Mouse (Mus musculus): ENCODE measurements at regions not wholly inside any gene's neighbourhood (a gene's known extent, or its start where the extent isn't known, plus 50 kb on each side); places are given as distances from the start of the nearest gene placed in this dataset.
"Not testable (repeated sequence)": the region's sequence is repeated elsewhere in the genome, so short reads cannot be mapped to it uniquely, and the experiment has no call there.

- Histone ChIP-seq H3K4me3 (ENCODE audit: control insufficient read depth, low read depth, low read length) (no peak overlapping the region), H3K27me3 (ENCODE audit: control insufficient read depth, insufficient read depth, low read length) (no peaks in the 10 kb centered on the region), H3K27ac (ENCODE audit: control insufficient read depth, insufficient read depth, low read depth, low read length) (no peak overlapping the region), H3K4me1 (ENCODE audit: control insufficient read depth, insufficient read depth, low read length) (no peaks in the 10 kb centered on the region), H3K36me3 (ENCODE audit: control insufficient read depth, insufficient read depth, low read length) (no peaks in the 10 kb centered on the region)
- TF ChIP-seq CTCF (IDR thresholded peaks at IDR 0.05; ENCODE audit: control insufficient read depth, insufficient read depth, insufficient replicate concordance, low read depth, low read length) (no peak), POLR2A (IDR thresholded peaks at IDR 0.05; ENCODE audit: control insufficient read depth, low read depth, low read length) (no peak)
Measured at GRCm38 (mm10) chr16:57949680-57950079, 195.1 kb upstream of the Col8a1 start.

- Histone ChIP-seq H3K27me3 (ENCODE audit: control insufficient read depth, insufficient read depth, low read length) (no peaks in the 10 kb centered on the region), H3K4me3 (ENCODE audit: control insufficient read depth, low read depth, low read length) (no peak overlapping the region), H3K27ac (ENCODE audit: control insufficient read depth, insufficient read depth, low read depth, low read length) (no peak overlapping the region), H3K36me3 (ENCODE audit: control insufficient read depth, insufficient read depth, low read length) (no peaks in the 10 kb centered on the region), H3K4me1 (ENCODE audit: control insufficient read depth, insufficient read depth, low read length) (no peaks in the 10 kb centered on the region)
- TF ChIP-seq CTCF (IDR thresholded peaks at IDR 0.05; ENCODE audit: control insufficient read depth, insufficient read depth, insufficient replicate concordance, low read depth, low read length) (no peak), POLR2A (IDR thresholded peaks at IDR 0.05; ENCODE audit: control insufficient read depth, low read depth, low read length) (no peak)
Measured at GRCm38 (mm10) chr16:57970956-57971355, 216.4 kb upstream of the Col8a1 start.

GRCm38 (mm10) chr16:57984111-57984510, 229.6 kb upstream of the Col8a1 start:
- no peaks in the 10 kb centered on the region for H3K27me3 ChIP-seq (ENCODE audit: control insufficient read depth, insufficient read depth, low read length)
- H3K36me3 ChIP-seq (ENCODE audit: control insufficient read depth, insufficient read depth, low read length) = no peaks in the 10 kb centered on the region
- no peak for TF ChIP-seq CTCF (IDR thresholded peaks at IDR 0.05; ENCODE audit: control insufficient read depth, insufficient read depth, insufficient replicate concordance, low read depth, low read length)
- no peak for TF ChIP-seq POLR2A (IDR thresholded peaks at IDR 0.05; ENCODE audit: control insufficient read depth, low read depth, low read length)
- H3K27ac ChIP-seq (ENCODE audit: control insufficient read depth, insufficient read depth, low read depth, low read length) = no peak overlapping the region
- H3K4me1 ChIP-seq (ENCODE audit: control insufficient read depth, insufficient read depth, low read length) = no peaks in the 10 kb centered on the region
- no peak overlapping the region for H3K4me3 ChIP-seq (ENCODE audit: control insufficient read depth, low read depth, low read length)

- H3K27ac ChIP-seq (ENCODE audit: control insufficient read depth, insufficient read depth, low read depth, low read length) = no peak overlapping the region
- H3K4me1 ChIP-seq (ENCODE audit: control insufficient read depth, insufficient read depth, low read length) = no peaks in the 10 kb centered on the region
- no peaks in the 10 kb centered on the region for H3K36me3 ChIP-seq (ENCODE audit: control insufficient read depth, insufficient read depth, low read length)
- H3K4me3 ChIP-seq (ENCODE audit: control insufficient read depth, low read depth, low read length) = no peak overlapping the region
- TF ChIP-seq POLR2A (IDR thresholded peaks at IDR 0.05; ENCODE audit: control insufficient read depth, low read depth, low read length) (no peak), CTCF (IDR thresholded peaks at IDR 0.05; ENCODE audit: control insufficient read depth, insufficient read depth, insufficient replicate concordance, low read depth, low read length) (no peak)
- H3K27me3 ChIP-seq (ENCODE audit: control insufficient read depth, insufficient read depth, low read length) = no peaks in the 10 kb centered on the region
Measured at GRCm38 (mm10) chr16:58005740-58006139, 251.2 kb upstream of the Col8a1 start.

DNA sequence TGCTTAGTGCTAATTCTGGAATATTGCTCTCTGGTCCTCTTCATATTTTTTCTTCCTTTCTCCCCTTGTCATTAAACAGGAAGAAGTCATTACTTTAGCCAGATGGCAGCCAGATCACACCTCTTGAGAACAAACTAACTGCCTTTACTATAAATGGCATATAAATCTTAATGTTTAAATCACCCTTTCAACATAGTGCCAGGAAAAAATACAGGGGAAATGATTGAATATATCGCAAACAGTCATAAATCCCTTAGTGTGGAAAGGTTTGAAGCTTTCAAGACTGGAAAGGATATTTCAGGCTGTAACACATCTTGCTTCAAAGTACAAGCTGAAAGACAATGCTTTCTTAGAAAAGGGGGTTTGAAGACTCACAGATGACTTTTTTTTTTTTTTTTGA, 259.0 kb upstream of the Col8a1 start:
- Histone ChIP-seq H3K4me1 (ENCODE audit: control insufficient read depth, insufficient read depth, low read length) (no peaks in the 10 kb centered on the region), H3K27ac (ENCODE audit: control insufficient read depth, insufficient read depth, low read depth, low read length) (no peak overlapping the region), H3K36me3 (ENCODE audit: control insufficient read depth, insufficient read depth, low read length) (no peaks in the 10 kb centered on the region), H3K27me3 (ENCODE audit: control insufficient read depth, insufficient read depth, low read length) (no peaks in the 10 kb centered on the region), H3K4me3 (ENCODE audit: control insufficient read depth, low read depth, low read length) (no peak overlapping the region)
- TF ChIP-seq CTCF (IDR thresholded peaks at IDR 0.05; ENCODE audit: control insufficient read depth, insufficient read depth, insufficient replicate concordance, low read depth, low read length) (no peak), POLR2A (IDR thresholded peaks at IDR 0.05; ENCODE audit: control insufficient read depth, low read depth, low read length) (no peak)

DNA sequence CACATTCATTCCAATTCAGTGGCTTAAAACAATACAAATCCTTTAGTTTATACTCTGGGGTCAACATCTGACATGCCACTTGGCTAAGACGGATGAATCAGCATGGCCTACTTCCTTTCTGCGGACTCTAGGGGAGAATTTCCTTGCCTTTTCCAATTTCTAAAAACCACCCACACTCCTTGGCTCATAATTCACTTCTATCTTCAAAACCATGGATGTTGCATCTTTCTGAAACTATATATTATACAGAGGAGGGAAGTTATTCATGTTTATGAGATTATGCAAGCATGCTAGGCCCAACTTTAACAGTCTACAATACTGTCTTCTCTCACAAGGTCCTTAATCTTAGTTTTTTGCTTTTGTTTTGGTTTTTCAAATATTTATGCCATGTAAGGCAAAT, 273.0 kb upstream of the Col8a1 start:
- Histone ChIP-seq H3K27me3 (ENCODE audit: control insufficient read depth, insufficient read depth, low read length) (no peaks in the 10 kb centered on the region), H3K27ac (ENCODE audit: control insufficient read depth, insufficient read depth, low read depth, low read length) (no peak overlapping the region), H3K4me3 (ENCODE audit: control insufficient read depth, low read depth, low read length) (no peak overlapping the region), H3K4me1 (ENCODE audit: control insufficient read depth, insufficient read depth, low read length) (no peaks in the 10 kb centered on the region), H3K36me3 (ENCODE audit: control insufficient read depth, insufficient read depth, low read length) (no peaks in the 10 kb centered on the region)
- no peak for TF ChIP-seq POLR2A (IDR thresholded peaks at IDR 0.05; ENCODE audit: control insufficient read depth, low read depth, low read length)
- TF ChIP-seq CTCF (IDR thresholded peaks at IDR 0.05; ENCODE audit: control insufficient read depth, insufficient read depth, insufficient replicate concordance, low read depth, low read length) = no peak

DNA sequence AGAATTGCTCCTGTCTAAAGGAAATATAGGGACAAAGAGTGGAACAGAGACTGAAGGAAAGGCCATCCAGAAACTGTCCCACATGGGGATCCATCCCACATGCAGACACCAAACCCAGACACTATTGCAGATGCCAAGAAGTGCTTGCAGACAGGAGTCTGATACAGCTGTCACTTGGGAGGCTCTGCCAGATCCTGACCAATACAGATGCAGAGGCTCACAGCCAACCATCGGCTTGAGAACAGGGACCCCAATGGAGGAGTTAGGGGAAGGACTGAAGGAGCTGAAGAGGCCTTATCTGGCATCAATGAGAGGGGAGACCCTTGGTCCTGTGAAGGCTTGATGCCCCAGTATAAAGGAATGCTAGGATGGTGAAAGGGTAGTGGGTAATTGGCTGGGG, 274.0 kb upstream of the Col8a1 start:
- not testable (repeated sequence) for H3K27me3 ChIP-seq (ENCODE audit: control insufficient read depth, insufficient read depth, low read length); H3K4me3 ChIP-seq (ENCODE audit: control insufficient read depth, low read depth, low read length); H3K4me1 ChIP-seq (ENCODE audit: control insufficient read depth, insufficient read depth, low read length); H3K27ac ChIP-seq (ENCODE audit: control insufficient read depth, insufficient read depth, low read depth, low read length); H3K36me3 ChIP-seq (ENCODE audit: control insufficient read depth, insufficient read depth, low read length)

- no peak for TF ChIP-seq POLR2A (IDR thresholded peaks at IDR 0.05; ENCODE audit: control insufficient read depth, low read depth, low read length)
- no peak for TF ChIP-seq CTCF (IDR thresholded peaks at IDR 0.05; ENCODE audit: control insufficient read depth, insufficient read depth, insufficient replicate concordance, low read depth, low read length)
- H3K36me3 ChIP-seq (ENCODE audit: control insufficient read depth, insufficient read depth, low read length) = no peaks in the 10 kb centered on the region
- H3K4me1 ChIP-seq (ENCODE audit: control insufficient read depth, insufficient read depth, low read length) = no peaks in the 10 kb centered on the region
- no peaks in the 10 kb centered on the region for H3K27me3 ChIP-seq (ENCODE audit: control insufficient read depth, insufficient read depth, low read length)
- no peak overlapping the region for H3K4me3 ChIP-seq (ENCODE audit: control insufficient read depth, low read depth, low read length)
- H3K27ac ChIP-seq (ENCODE audit: control insufficient read depth, insufficient read depth, low read depth, low read length) = no peak overlapping the region
Measured at GRCm38 (mm10) chr16:58029674-58030073, 275.1 kb upstream of the Col8a1 start.

Data from testis, adult 2 months (tissue).